ENCODE assay signal across 22 mouse cellular contexts in genomic region chr7:26434813-26435212, GRCm38 (mm10). TPM values are rescaled to one million over a fixed set of nuclear protein-coding genes. Genes with fewer than 3 reads are reported as not detected.
"Had no signal": no experiment of that assay in that cellular context is flagged by ENCODE, and none has a peak within 500 bp of the region (broad histone marks: within the 10 kb centered on the region; RNA-seq: fewer than 3 reads in every experiment).

Nlrp4a (plus strand) TSS chr7:26435113.

- DNase-seq: cerebellum, adult 9-10 months; cerebellum, adult 9-11 months; cerebellum, postnatal 10 days; cerebellum, postnatal 14 days; cerebellum, postnatal 25 days; cerebellum, postnatal 36 days; embryo, embryonic 11 days; forebrain, postnatal 0 days; gastrocnemius, adult 2 months; gastrocnemius, postnatal 10 days; gastrocnemius, postnatal 14 days; gastrocnemius, postnatal 25 days; gastrocnemius, postnatal 36 days; heart, adult 11 months; heart, adult 18-20 months; heart, adult 2 months had no signal

RNA-seq across cellular contexts. Expression of gene Nlrp4a, which starts in this region (rescaled TPM):
- total RNA-seq: common myeloid progenitor, adult 5-6 weeks; forebrain, postnatal 0 days; gastrocnemius, adult 18-20 months; gastrocnemius, adult 2 months; gastrocnemius, adult 8-10 months; gastrocnemius, postnatal 10 days; gastrocnemius, postnatal 14 days; gastrocnemius, postnatal 25 days; gastrocnemius, postnatal 36 days; gastrocnemius, postnatal 4 days; granulocyte monocyte progenitor cell, adult 5-6 weeks; heart, adult 18-20 months; heart, adult 2 months; heart, adult 8-10 months had no signal
